Mouse (Mus musculus) stomach, embryonic 15.5 days (tissue): Measurements from ENCODE around the gene Tes. TPM values are rescaled to one million over a fixed set of nuclear protein-coding genes. Genes with fewer than 3 reads are reported as not detected.
A peak's percentile ranks its signal among the peaks of the same experiment; 100 is the strongest.
"Not testable (repeated sequence)": the region's sequence is repeated elsewhere in the genome, so short reads cannot be mapped to it uniquely, and the experiment has no call there.

Experiments
- ATAC-seq: fragments of 200-750 bp; cut with Nextera tagmentation; 2 replicates; pipeline ENCODE4 v1.8.0; 2017; ENCODE audit warnings: low read depth, moderate number of reproducible peaks, moderate TSS enrichment; ENCODE audit not compliant: insufficient read depth, low FRiP score
- H3K27ac ChIP-seq: fragments of 300-500 bp; sonication (generic); 2 replicates; pipeline ENCODE4 v1.5.1; 2015; ENCODE audit warnings: mild to moderate bottlenecking, inconsistent platforms
- H3K27me3 ChIP-seq: fragments of 300-500 bp; sonication (generic); replicated peaks from 2 replicates; pipeline ENCODE4 v1.6.1; 2015; ENCODE audit warnings: inconsistent platforms
- H3K36me3 ChIP-seq: fragments of 300-500 bp; sonication (generic); 2 replicates; pipeline ENCODE4 v1.6.1; 2015; ENCODE audit warnings: inconsistent platforms
- H3K4me1 ChIP-seq: fragments of 300-500 bp; sonication (generic); 2 replicates; pipeline ENCODE4 v1.6.1; 2015; ENCODE audit warnings: inconsistent platforms
- H3K4me2 ChIP-seq: fragments of 300-500 bp; sonication (generic); 2 replicates; pipeline ENCODE4 v1.6.1; 2015; ENCODE audit warnings: mild to moderate bottlenecking, inconsistent platforms
- H3K4me3 ChIP-seq: fragments of 300-500 bp; sonication (generic); replicated peaks from 2 replicates; pipeline ENCODE4 v1.5.1; 2015; ENCODE audit warnings: inconsistent platforms
- H3K9ac ChIP-seq: fragments of 300-500 bp; sonication (generic); 2 replicates; pipeline ENCODE4 v1.6.1; 2015; ENCODE audit warnings: inconsistent platforms
- H3K9me3 ChIP-seq: fragments of 300-500 bp; sonication (generic); 2 replicates; pipeline ENCODE4 v1.6.1; 2016; ENCODE audit warnings: inconsistent platforms
- WGBS: fragments of 180-500 bp; shearing (Covaris S2); methylation state at CpG from one replicate; pipeline ENCODE4 v1.1.7; 2015; 5-methylcytosine and 5-hydroxymethylcytosine counted together
- polyA plus RNA-seq: library from polyadenylated mRNA; unstranded; fragments of >200 nt; fragmentation: Nextera tagmentation; extraction: Ambion mirVana; gene quantifications from 2 replicates; pipeline ENCODE4 v1.2.1, GENCODE M21; 2015

Gene Tes
- polyA plus RNA-seq, 1 experiment from 2014 or later, result 90.5 TPM

DNA sequence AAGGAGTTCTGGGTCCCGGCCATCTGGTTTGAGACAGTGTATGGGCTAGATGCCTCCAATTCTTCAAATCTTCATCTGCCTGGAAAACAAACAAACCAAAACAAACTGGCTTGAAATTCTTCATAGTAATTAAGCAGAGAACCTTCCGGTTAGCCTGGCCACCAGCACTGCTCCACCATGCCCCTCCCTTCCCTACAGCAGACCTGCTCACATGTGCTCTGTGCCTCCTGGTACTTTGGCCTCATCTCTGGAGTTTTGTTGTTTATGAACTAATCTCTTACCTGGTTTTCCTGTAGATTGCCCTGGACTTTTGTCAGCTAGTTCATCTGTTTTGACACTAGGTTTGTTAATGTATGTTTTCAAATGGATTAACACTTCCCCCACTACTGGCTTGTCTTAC, 5.4 kb upstream of the Tes start:
- no peak overlapping the region for H3K4me2 ChIP-seq
- H3K4me1 ChIP-seq, result peaks cover 5% of the 10 kb centered on the region
- 46% methylated on average over 2 of the region's 2 CpGs for WGBS
- H3K9me3 ChIP-seq, result no peaks in the 10 kb centered on the region
- no peaks in the 10 kb centered on the region for H3K27me3 ChIP-seq
- H3K36me3 ChIP-seq, result no peaks in the 10 kb centered on the region
- no peak overlapping the region for H3K9ac ChIP-seq
- no peak overlapping the region for H3K4me3 ChIP-seq
- no peak for ATAC-seq
- no peak overlapping the region for H3K27ac ChIP-seq

DNA sequence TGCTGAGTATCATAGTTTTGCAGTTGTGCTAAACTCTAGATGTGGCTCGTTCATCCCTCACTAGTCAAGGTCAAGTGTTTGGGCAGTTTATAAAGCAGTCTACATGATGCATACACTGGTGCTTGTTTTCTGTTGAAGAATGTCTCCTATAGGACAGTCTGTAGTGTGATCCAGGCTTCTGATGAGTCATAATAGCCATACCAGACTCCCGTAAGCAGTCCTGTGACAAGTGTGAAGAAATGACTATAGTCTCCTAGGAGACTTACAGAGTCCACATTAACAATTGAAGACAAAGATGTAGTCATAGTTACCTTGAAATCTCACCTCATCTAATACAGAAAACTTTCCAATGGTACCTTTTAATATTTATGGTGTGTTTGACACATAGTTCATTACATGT, 4.8 kb upstream of the Tes start:
- ATAC-seq, result no peak
- no peaks in the 10 kb centered on the region for H3K27me3 ChIP-seq
- no peak overlapping the region for H3K4me3 ChIP-seq
- no peak overlapping the region for H3K4me2 ChIP-seq
- no peak overlapping the region for H3K9ac ChIP-seq
- H3K27ac ChIP-seq, result no peak overlapping the region
- H3K36me3 ChIP-seq, result no peaks in the 10 kb centered on the region
- H3K4me1 ChIP-seq, result peaks cover 10% of the 10 kb centered on the region
- 52% methylated on average over 2 of the region's 2 CpGs for WGBS
- H3K9me3 ChIP-seq, result no peaks in the 10 kb centered on the region

DNA sequence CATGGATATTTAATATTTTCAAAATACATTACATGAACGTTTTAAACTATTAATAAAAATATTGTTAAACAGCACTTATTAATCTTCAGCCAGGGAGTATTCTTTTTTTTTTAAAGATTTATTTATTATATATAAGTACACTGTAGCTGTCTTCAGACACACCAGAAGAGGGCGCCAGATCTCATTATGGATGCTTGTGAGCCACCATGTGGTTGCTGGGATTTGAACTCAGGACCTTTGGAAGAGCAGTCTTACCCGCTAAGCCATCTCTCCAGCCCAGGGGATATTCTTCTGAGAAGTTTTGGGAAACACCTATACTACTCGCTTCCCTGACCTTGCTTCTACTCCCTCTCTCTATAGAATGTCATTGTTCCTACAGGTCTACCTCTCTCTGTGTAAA, 3.1 kb upstream of the Tes start:
- ATAC-seq, H3K4me1 ChIP-seq, H3K9ac ChIP-seq, H3K9me3 ChIP-seq, H3K4me3 ChIP-seq, H3K36me3 ChIP-seq, H3K27me3 ChIP-seq, H3K4me2 ChIP-seq: not testable (repeated sequence)
- 75% methylated on average over 4 of the region's 4 CpGs for WGBS
- peak overlapping the region; percentile 54; the same call in 1 of the 2 replicates for H3K27ac ChIP-seq

DNA sequence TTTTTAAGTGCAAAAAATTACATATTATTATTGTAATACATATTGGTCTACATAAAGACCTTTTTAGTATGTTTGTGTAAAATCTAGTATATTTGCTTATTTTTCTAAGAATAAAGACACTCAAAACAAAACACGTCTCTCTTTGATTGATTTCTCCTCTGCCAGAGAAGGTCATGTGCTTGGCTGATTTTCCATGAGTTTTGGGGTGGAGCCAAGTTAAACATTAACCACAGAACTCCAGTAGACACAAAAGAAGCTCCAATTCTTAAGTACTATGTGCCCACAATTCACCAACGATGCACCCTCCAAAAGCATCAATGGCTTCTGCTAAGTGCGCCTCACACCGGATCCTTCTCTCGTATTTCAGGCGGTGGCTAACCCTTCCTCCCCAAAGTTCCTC, 2.6 kb upstream of the Tes start:
- Histone ChIP-seq H3K27me3 (no peaks in the 10 kb centered on the region), H3K9me3 (no peaks in the 10 kb centered on the region), H3K4me3 (no peak overlapping the region), H3K4me2 (no peak overlapping the region), H3K4me1 (peaks cover 10% of the 10 kb centered on the region), H3K9ac (no peak overlapping the region), H3K27ac (peak overlapping the region; percentile 54; the same call in 1 of the 2 replicates), H3K36me3 (no peaks in the 10 kb centered on the region)
- no peak for ATAC-seq
- WGBS, result 61% methylated on average over 6 of the region's 6 CpGs

DNA sequence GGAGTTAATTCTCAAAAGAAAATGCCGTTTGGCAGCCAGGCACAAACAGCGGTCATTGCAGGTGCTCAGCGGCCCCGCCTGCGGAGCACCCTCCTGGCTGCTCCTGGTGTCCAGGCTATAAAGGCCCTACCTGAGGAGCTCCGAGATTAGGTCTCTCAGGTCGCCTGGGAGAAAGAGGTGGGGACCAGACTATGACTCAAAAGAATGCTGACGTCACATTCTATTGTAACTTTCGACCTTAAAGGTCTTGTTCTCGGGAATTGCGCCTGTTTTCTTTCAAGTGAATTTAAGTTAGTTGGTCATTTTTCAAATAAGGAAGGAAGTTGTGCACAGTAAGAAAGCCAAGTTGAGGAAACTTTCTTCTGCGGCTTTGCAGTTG, 831 bp downstream of the Tes start:
- Histone ChIP-seq H3K9ac (peak overlapping the region; percentile 86; the same call in 1 of the 2 replicates), H3K36me3 (no peaks in the 10 kb centered on the region), H3K27ac (peak overlapping the region; percentile 85), H3K4me2 (peak overlapping the region; percentile 89), H3K27me3 (no peaks in the 10 kb centered on the region), H3K9me3 (no peaks in the 10 kb centered on the region), H3K4me1 (peaks cover 16% of the 10 kb centered on the region), H3K4me3 (peak overlapping the region; percentile 84)
- ATAC-seq, result peak; percentile 52; the same call in 1 of the 2 replicates
- 1% methylated on average over 12 of the region's 12 CpGs for WGBS

DNA sequence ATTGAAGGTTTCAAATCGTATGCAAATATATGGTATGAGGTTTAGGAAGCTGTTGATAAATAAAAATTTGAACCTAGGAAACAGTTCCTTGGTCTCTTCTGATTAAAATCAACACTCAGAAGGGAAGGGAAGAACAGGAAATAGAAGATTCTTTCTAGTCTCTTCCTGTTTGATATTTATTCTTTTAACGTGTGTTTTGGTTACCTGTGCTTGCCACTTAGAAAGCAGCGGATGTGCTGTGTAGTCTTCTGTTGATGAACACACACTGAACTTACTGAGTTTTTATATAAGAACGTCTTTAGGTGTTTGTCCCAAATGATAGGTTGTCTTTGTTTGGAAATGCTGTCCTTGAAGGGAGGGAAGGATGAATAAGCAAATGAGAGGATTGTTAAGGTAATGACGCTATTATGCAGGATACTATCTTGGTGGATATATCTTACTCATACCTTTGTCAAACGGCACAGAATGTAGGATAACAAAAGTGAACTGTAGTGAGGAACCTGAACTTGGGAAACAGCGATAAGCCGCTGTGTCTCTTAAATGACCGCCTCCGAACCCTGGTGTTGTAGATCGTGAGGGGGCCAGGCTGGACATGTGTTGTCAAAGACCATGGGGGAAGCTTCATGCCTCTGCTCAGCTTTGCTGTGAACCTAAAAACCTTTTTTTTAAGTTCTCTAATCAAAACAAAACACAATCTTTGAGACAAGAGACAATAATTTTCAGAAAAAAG, 1.4 kb downstream of the Tes start:
- no peaks in the 10 kb centered on the region for H3K27me3 ChIP-seq
- H3K9ac ChIP-seq, result no peak overlapping the region
- no peaks in the 10 kb centered on the region for H3K9me3 ChIP-seq
- H3K4me2 ChIP-seq, result peak overlapping the region; percentile 89
- H3K36me3 ChIP-seq, result no peaks in the 10 kb centered on the region
- 40% methylated on average over 11 of the region's 11 CpGs for WGBS
- ATAC-seq, result no peak
- peaks cover 16% of the 10 kb centered on the region for H3K4me1 ChIP-seq
- H3K4me3 ChIP-seq, result peak overlapping the region; percentile 84
- H3K27ac ChIP-seq, result 0 out of 2 replicates have a peak overlapping the region, but pooled peaks have one; percentile 85

DNA sequence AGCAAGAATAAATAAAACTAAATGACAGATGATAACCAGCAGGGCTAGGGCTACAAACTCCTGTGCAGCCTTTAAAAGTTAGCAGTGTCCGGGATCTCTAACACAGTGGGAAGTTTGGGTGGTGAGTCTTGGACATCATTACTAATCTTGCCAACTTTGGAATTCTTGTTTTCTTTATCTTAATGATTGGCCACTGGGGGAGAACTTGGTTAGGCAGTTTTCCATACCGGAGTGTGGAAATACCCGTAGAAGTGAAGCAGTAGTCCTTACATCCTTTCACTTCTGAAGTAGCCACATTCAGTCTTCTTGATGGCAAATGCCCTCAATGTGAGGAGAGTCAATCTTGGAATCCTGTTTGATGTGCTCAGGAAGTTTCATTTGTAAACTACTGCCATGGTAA, 7.0 kb downstream of the Tes start:
- no peak overlapping the region for H3K9ac ChIP-seq
- H3K9me3 ChIP-seq, result no peaks in the 10 kb centered on the region
- no peak overlapping the region for H3K27ac ChIP-seq
- WGBS, result 80% methylated on average over 3 of the region's 3 CpGs
- no peak overlapping the region for H3K4me3 ChIP-seq
- no peaks in the 10 kb centered on the region for H3K27me3 ChIP-seq
- no peak overlapping the region for H3K4me2 ChIP-seq
- peaks cover 6% of the 10 kb centered on the region; the same call in 1 of the 2 replicates for H3K4me1 ChIP-seq
- H3K36me3 ChIP-seq, result no peaks in the 10 kb centered on the region
- no peak for ATAC-seq

DNA sequence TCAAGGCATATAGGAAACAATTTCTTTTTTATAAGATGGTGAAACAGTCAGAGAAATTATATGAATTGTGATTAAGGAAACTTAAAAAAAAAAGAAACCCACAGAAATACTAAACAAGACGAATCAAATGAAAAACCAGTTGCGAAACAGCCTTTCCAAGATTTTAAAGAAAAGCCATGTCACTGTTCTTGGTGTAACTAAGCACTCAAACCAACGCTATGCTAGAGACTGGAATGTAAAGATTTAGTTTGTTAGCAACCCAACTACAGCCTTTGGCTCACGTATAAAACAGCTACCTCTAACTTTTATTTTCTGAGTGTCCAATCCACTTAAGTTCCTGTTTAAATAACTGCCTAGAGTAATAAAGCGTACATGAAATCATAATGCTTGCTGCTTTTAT, 7.4 kb downstream of the Tes start:
- no peak overlapping the region for H3K4me3 ChIP-seq
- H3K9me3 ChIP-seq, result no peaks in the 10 kb centered on the region
- H3K36me3 ChIP-seq, result no peaks in the 10 kb centered on the region
- 76% methylated on average over 5 of the region's 5 CpGs for WGBS
- no peak overlapping the region for H3K9ac ChIP-seq
- no peaks in the 10 kb centered on the region for H3K27me3 ChIP-seq
- H3K4me1 ChIP-seq, result peaks cover 8% of the 10 kb centered on the region; the same call in 1 of the 2 replicates
- no peak overlapping the region for H3K27ac ChIP-seq
- ATAC-seq, result no peak
- H3K4me2 ChIP-seq, result no peak overlapping the region

DNA sequence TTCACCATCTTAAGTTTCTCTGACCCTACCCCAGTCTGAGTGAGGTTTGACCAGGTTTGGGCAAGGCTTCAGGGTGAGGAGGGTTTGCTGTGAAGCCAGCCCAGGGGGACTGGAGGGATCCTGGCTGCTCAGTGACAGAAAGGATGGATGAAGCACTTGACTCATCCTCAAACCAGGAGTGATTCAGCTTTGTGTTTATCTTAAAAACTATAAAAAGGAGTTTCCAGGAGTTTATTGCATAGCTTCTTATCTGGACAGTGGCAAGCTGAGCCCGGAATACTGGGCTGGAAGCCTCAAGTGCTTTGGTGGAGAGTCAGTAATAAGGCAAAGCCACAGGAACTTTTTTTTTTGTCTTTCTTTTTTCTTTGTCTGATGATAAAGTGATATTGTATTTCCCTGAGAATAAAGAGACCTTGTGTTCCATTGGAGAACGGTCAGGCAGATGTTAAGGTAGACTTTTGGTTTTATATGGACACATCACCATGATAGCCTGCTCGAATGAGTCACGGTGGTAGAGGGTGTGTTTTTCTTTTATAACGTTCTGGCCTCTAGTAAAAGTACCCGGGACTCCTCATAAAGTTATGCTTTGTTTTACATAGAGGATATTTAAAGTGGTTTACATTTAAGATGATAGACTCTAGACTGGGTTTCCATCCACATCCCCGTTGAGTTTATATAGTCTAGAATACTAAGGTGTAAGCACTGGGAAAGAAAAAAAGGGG, 8.0 kb downstream of the Tes start:
- Histone ChIP-seq H3K4me1 (peaks cover 13% of the 10 kb centered on the region; the same call in 1 of the 2 replicates), H3K27ac (no peak overlapping the region), H3K4me3 (no peak overlapping the region), H3K9me3 (no peaks in the 10 kb centered on the region), H3K4me2 (no peak overlapping the region), H3K9ac (no peak overlapping the region), H3K36me3 (no peaks in the 10 kb centered on the region), H3K27me3 (no peaks in the 10 kb centered on the region)
- ATAC-seq, result no peak
- 60% methylated on average over 7 of the region's 7 CpGs for WGBS

DNA sequence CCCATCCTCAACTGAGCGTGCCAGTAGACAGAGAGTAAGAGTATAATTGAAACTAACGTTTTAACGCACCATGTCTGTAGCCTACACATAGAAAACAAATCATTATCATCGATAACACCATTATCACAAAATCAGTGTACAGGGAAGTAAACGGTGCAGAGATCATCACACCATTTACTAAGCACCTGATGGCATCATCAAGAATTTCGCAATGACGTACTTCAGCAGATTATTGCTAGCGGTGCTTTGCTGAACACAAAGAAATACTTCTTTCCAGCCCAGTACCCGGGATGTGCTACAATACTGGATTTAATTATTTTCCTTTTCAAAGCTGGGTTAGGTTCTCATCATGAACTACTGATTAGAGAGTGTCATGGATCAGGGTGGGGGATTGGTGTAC, 12.3 kb downstream of the Tes start:
- Histone ChIP-seq H3K4me3 (no peak overlapping the region), H3K9ac (no peak overlapping the region), H3K9me3 (no peaks in the 10 kb centered on the region), H3K27ac (no peak overlapping the region), H3K4me1 (peaks cover 18% of the 10 kb centered on the region; the same call in 1 of the 2 replicates), H3K36me3 (no peaks in the 10 kb centered on the region), H3K27me3 (no peaks in the 10 kb centered on the region), H3K4me2 (no peak overlapping the region)
- no peak for ATAC-seq
- WGBS, result 77% methylated on average over 9 of the region's 9 CpGs

DNA sequence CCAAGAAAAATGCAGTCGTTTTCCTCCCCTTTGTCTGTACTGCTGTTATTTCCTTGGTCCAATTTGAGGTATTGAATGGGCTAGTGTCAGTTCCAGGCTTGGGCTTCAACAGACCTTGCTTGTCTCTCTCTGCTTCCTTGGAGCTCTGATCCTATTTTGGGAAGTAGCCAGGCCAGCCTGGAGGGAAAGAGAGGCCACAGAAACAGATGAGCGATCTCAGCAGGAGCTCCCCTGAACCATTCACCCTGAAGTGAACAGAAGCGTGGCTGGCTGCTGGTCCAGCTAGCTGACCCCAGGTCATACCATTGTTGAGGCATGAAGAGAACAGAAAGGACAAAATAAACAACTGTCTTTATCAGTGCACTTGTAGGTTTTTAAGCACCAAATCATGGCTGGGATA, 12.8 kb downstream of the Tes start:
- Histone ChIP-seq H3K27me3 (no peaks in the 10 kb centered on the region), H3K4me2 (no peak overlapping the region), H3K4me1 (peaks cover 19% of the 10 kb centered on the region; the same call in 1 of the 2 replicates), H3K36me3 (no peaks in the 10 kb centered on the region), H3K27ac (no peak overlapping the region), H3K4me3 (no peak overlapping the region), H3K9ac (no peak overlapping the region), H3K9me3 (no peaks in the 10 kb centered on the region)
- 34% methylated on average over 3 of the region's 3 CpGs for whole genome bisulfite sequencing
- no peak for ATAC-seq

DNA sequence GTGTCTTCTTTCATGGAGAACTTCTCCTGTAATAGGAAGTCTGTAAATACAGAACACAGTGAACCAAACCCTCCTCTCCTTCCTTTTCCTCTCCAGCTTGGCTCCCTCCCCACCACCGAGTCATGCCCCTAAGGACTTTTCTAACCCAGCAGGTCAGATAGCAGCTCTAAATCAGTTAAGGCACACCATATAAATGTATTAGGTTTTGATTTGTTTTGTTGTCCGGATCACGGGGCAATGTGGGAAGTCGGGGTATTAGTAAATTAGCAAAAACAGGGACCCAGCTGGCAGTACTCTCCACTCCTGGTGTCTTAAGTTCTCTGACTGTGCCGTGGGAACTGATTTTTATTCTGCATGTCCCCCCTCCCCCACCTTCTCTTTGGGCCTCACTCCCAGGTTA, 14.4 kb downstream of the Tes start:
- WGBS, result 49% methylated on average over 5 of the region's 5 CpGs
- H3K27ac ChIP-seq, result no peak overlapping the region; the same call in 1 of the 2 replicates

More for the DNA sequence above, 14.4 kb downstream of the Tes start:
- ATAC-seq, result no peak
- no peak overlapping the region for H3K4me3 ChIP-seq
- no peaks in the 10 kb centered on the region for H3K36me3 ChIP-seq
- H3K4me2 ChIP-seq, result no peak overlapping the region
- H3K4me1 ChIP-seq, result peaks cover 22% of the 10 kb centered on the region; the same call in 1 of the 2 replicates
- no peak overlapping the region for H3K9ac ChIP-seq
- no peaks in the 10 kb centered on the region for H3K9me3 ChIP-seq
- no peaks in the 10 kb centered on the region for H3K27me3 ChIP-seq
